Mouse (Mus musculus) stomach, postnatal 0 days (tissue): Measurements from ENCODE around the gene Uqcrq.

ENCODE experiments used
- CTCF ChIP-seq: IDR thresholded peaks from 2 replicates; pipeline ENCODE4 v1.5.1; 2016; ENCODE audit warnings: antibody characterized with exemption, low read depth, mild to moderate bottlenecking, moderate library complexity
- EP300 ChIP-seq: optimal IDR thresholded peaks from 2 replicates; pipeline ENCODE3; 2016; ENCODE audit warnings: antibody characterized with exemption

GRCm38 (mm10) chr11:53479171-53479782 lies 48.6 kb upstream of the Uqcrq start:
- TF ChIP-seq CTCF, result no peak
- no peak for TF ChIP-seq EP300
